Mouse (Mus musculus) embryonic facial prominence, embryonic 13.5 days (tissue): ENCODE results near the gene Ctbp1. TPM values are rescaled to one million over a fixed set of nuclear protein-coding genes. Genes with fewer than 3 reads are reported as not detected.

Experiments
- ATAC-seq: fragments of 200-750 bp; cut with Nextera tagmentation; 2 replicates; pipeline ENCODE4 v1.8.0; 2017; ENCODE audit warnings: low read depth; ENCODE audit not compliant: insufficient number of reproducible peaks, insufficient read depth, low FRiP score, low TSS enrichment
- H3K27ac ChIP-seq: fragments of 300-500 bp; sonication (generic); 2 replicates; pipeline ENCODE4 v1.5.1; 2015; ENCODE audit warnings: moderate library complexity, mild to moderate bottlenecking, inconsistent platforms
- H3K27me3 ChIP-seq: fragments of 300-500 bp; sonication (generic); 2 replicates; pipeline ENCODE4 v1.6.1; 2015; ENCODE audit warnings: mild to moderate bottlenecking, inconsistent platforms
- H3K36me3 ChIP-seq: fragments of 300-500 bp; sonication (generic); 2 replicates; pipeline ENCODE4 v1.6.1; 2015; ENCODE audit warnings: mild to moderate bottlenecking, inconsistent platforms
- H3K4me1 ChIP-seq: fragments of 300-500 bp; sonication (generic); 2 replicates; pipeline ENCODE4 v1.6.1; 2015; ENCODE audit warnings: inconsistent platforms
- H3K4me2 ChIP-seq: fragments of 300-500 bp; sonication (generic); 2 replicates; pipeline ENCODE4 v1.6.1; 2015; ENCODE audit warnings: moderate library complexity, mild to moderate bottlenecking, inconsistent platforms
- H3K4me3 ChIP-seq: fragments of 300-500 bp; sonication (generic); 2 replicates; pipeline ENCODE4 v1.5.1; 2015; ENCODE audit warnings: mild to moderate bottlenecking, inconsistent platforms
- H3K9ac ChIP-seq: fragments of 300-500 bp; sonication (generic); 2 replicates; pipeline ENCODE4 v1.6.1; 2015; ENCODE audit warnings: mild to moderate bottlenecking, inconsistent platforms
- H3K9me3 ChIP-seq: fragments of 300-500 bp; sonication (generic); 2 replicates; pipeline ENCODE4 v1.6.1; 2016; ENCODE audit warnings: inconsistent platforms
- WGBS: fragments of 180-500 bp; shearing (Covaris S2); methylation state at CpG from one replicate; pipeline ENCODE4 v1.1.7; 2015; ENCODE audit warnings: mixed read lengths; 5-methylcytosine and 5-hydroxymethylcytosine counted together
- polyA plus RNA-seq: library from polyadenylated mRNA; unstranded; fragments of >200 nt; fragmentation: Nextera tagmentation; extraction: Ambion mirVana; gene quantifications from 2 replicates; pipeline ENCODE4 v1.2.1, GENCODE M21; 2015

Gene Ctbp1
- polyA plus RNA-seq, result 326 and 350 TPM in 2 replicates

DNA sequence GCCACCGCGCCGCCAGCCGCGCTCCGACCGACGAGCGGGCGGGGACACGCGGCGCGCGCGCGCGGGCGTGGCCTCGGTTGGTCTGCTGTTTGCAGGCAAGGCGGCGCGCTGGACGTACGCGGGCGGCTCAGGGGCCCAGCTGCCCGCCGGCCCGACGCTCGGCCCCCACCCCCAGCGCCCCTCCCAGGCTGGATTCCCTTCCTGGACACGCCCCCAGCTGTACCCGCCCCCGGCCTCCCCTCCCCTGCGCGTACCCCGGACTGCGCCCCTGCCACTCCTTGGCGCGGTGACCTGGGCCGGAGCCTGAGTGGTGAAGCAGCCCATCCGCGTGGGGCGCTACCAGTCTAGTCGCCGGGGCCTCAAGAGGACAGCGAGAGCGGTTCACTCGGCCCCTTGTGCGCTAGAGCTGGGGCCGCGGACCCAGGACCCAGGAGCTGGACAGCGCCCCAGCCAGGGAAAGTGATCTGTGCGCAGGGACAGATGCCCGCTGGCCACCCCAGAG, at the start of gene Ctbp1:
TSS of gene Ctbp1 (minus strand) at position 42 of the 502 bp plus-strand sequence.
- H3K9ac ChIP-seq, result peak within 1 kb of the TSS; percentile 94
- H3K4me2 ChIP-seq, result peak within 1 kb of the TSS; percentile 91
- H3K27ac ChIP-seq, result peak within 1 kb of the TSS; percentile 96
- H3K27me3 ChIP-seq, result no peaks in the 10 kb centered on the region
- H3K4me3 ChIP-seq, result peak within 1 kb of the TSS; percentile 80
- peaks cover 15% of the 10 kb centered on the region for H3K36me3 ChIP-seq
- H3K4me1 ChIP-seq, result peaks cover 35% of the 10 kb centered on the region
- no peaks in the 10 kb centered on the region for H3K9me3 ChIP-seq
- WGBS, result under 1% methylated on average over 56 of the region's 57 CpGs
- ATAC-seq, result peak; percentile 88

DNA sequence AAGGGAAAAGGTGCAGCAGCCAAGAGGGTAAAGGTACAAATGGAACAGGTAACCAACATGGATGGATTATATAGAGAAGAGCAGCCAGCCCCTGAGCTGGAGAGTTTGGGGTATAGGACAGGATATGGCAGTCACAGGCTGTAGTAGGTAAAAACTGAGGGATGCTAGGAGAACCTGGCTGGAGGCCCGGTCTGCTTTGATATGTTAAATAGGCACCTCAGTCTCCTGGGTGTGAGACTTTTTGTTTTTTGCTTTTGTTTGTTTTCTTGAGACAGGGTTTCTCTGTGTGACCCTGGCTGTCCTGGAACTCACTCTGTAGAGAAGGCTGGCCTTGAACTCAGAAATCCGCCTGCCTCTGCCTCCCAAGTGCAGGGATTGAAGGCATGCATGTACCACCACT, 49.7 kb upstream of the Ctbp1 start:
- Histone ChIP-seq H3K9ac (no peak overlapping the region), H3K9me3 (no peaks in the 10 kb centered on the region), H3K4me1 (no peaks in the 10 kb centered on the region), H3K27me3 (no peaks in the 10 kb centered on the region), H3K27ac (no peak overlapping the region), H3K36me3 (no peaks in the 10 kb centered on the region), H3K4me3 (no peak overlapping the region), H3K4me2 (no peak overlapping the region)
- 51% methylated on average over 2 of the region's 2 CpGs for WGBS
- ATAC-seq, result no peak

DNA sequence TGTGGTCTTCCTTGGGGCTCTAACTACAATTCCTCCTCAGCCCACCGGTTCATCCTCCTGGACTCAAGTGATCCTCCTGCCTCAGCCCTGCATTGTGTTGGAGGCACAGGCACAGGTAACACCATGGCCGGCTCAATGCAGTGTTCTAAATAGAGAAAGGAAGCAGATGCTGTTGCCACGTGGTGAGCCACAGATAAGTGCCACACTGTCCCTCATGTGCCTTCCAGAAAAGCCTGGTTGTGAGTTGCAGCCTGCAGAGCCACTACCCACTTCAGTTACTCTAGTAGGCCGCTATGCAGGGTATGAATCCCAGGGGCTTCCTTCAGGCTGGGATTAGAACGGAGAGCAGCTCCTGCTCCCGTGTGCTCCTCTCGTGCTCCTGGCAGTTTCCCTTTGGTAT, 37.4 kb upstream of the Ctbp1 start:
- Histone ChIP-seq H3K4me3 (no peak overlapping the region), H3K4me1 (no peaks in the 10 kb centered on the region), H3K9me3 (no peaks in the 10 kb centered on the region), H3K36me3 (no peaks in the 10 kb centered on the region), H3K4me2 (no peak overlapping the region), H3K27ac (no peak overlapping the region), H3K27me3 (no peaks in the 10 kb centered on the region), H3K9ac (no peak overlapping the region)
- no peak for ATAC-seq
- 82% methylated on average over 7 of the region's 7 CpGs for WGBS

DNA sequence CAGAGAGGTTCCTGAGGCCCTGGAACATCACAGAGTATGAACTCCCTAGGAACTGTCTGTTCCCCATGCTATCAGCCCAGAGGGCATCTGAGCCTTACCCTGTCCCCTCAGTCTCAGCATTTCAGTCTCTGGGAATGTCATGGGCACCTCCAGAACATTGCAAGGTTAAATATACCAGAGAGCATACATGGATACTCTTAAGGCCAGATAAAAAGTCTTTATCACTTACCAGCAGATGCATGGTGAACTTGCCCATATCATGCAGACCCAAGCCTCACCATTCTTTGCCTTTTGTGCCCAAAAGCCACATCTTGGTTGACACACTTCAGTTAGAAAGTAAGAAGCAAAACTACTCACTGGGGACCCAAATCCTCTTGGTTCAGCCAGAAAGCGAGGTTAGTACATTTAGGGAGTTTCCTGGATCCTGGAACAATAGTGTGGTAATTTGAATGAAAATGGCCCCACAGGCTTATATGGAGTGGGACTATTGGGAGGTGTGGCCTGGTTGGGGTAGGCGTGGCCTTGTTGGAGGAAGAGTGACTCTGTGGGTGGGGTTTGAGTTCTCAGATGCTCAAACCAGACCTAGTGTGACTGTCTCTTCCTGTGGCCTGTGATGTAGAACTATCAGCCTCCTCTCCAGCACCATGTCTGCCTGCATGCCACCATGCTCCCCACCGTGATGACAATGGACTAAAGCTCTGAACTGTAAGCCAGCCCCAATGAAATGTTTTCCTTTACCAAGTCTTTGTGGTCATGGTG, 36.1 kb upstream of the Ctbp1 start:
- Histone ChIP-seq H3K9me3 (no peaks in the 10 kb centered on the region), H3K27ac (no peak overlapping the region), H3K4me3 (no peak overlapping the region), H3K9ac (no peak overlapping the region), H3K27me3 (no peaks in the 10 kb centered on the region), H3K36me3 (no peaks in the 10 kb centered on the region), H3K4me2 (no peak overlapping the region), H3K4me1 (no peaks in the 10 kb centered on the region)
- no peak for ATAC-seq
- 62% methylated on average over 3 of the region's 3 CpGs for WGBS

DNA sequence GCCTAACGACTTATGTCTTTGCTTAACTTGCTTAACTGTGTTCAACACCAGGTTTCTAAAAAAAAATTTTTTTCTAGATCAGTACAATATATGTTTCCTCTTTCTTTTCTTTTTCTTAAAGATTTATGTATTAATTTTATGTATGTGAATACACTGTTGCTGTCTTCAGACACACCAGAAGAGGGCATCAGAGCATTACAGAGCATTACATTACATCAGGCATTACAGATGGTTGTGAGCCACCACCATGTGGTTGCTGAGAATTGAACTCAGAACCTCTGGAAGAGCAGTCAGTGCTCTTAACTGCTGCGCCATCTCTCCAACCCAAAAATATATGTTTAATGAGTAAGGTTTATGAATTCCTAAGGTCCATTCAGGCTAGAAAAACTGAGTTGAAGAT, 27.0 kb upstream of the Ctbp1 start:
- WGBS, result 81% methylated on average over 2 of the region's 2 CpGs

DNA sequence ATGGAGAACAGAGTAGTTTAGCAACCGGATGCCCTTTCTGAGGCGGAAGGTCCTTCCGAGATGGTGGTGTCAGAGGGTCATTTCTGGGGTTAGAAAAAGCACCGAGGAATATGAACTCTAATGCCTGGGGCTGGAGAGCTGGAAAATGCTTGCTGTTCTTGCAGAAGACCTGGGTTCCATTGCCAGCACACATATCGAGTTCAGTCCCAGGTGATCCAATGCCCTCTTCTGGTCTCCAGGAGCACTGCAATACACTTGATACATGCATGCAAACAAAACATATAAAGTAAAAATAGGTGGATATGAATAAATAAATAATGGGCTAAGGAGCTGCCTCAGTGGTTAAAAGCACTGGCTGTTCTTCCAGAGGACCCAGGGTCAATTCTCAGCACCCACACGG, 22.4 kb upstream of the Ctbp1 start:
- no peak for ATAC-seq
- Histone ChIP-seq H3K27me3 (peaks cover 4% of the 10 kb centered on the region; the same call in 1 of the 2 replicates), H3K9ac (no peak overlapping the region), H3K4me1 (peaks cover 6% of the 10 kb centered on the region; the same call in 1 of the 2 replicates), H3K27ac (no peak overlapping the region), H3K9me3 (no peaks in the 10 kb centered on the region), H3K36me3 (no peaks in the 10 kb centered on the region), H3K4me2 (no peak overlapping the region), H3K4me3 (no peak overlapping the region)
- WGBS, result 62% methylated on average over 6 of the region's 6 CpGs

More for the DNA sequence above, 27.0 kb upstream of the Ctbp1 start:
- Histone ChIP-seq H3K9ac (no peak overlapping the region), H3K4me2 (no peak overlapping the region), H3K9me3 (no peaks in the 10 kb centered on the region), H3K4me3 (no peak overlapping the region), H3K36me3 (no peaks in the 10 kb centered on the region), H3K27ac (no peak overlapping the region), H3K27me3 (no peaks in the 10 kb centered on the region), H3K4me1 (no peaks in the 10 kb centered on the region)
- no peak for ATAC-seq

DNA sequence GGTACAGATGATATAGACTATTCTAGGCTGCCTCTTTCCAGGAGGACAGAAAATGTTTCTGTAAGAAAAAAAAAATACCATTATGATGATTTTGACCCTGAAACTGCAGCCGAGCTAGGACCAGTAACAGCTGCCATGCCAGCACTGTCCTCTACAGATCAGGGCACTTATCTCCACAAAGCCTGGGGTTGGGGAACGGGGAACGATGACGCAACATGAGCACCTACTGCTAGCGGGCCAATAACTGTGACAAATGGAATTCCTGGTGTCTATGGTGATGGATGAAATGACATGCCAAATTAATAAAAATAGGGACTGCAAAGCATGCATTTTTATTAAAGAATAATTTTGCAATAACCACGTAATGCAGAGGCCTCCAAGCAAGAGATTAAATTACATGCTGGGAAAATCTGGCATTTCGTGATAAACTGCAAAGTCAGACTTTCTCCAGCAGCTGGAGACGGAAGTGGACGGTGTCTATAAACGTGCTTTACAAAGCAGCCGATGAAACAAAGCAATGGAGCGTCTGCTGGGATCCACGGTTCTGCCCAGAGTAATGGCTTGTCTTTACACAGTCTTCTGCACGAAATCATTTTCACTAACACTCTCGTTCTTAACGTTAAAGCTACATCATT, 19.1 kb upstream of the Ctbp1 start:
- H3K27ac ChIP-seq, result no peak overlapping the region
- WGBS, result 41% methylated on average over 16 of the region's 16 CpGs
- no peak for ATAC-seq

DNA sequence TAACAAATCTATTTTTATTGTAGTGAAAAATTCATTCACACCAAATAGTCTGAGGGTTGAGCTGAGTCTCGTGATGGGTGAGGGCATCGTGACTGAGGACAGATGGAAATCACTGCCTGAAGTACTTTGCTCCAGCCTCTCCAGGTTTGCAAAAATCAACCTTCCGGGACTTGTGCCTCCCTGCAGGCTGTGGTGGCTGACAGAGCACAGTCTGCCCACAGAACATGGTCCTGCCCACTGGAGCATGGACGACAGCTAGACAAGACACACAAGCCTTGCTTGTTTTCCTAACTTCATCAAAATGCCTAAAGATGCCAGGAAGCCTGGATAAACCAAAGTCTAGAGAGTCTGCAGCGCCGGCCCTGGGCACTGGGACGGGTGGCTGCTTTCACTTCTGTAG, 9.2 kb upstream of the Ctbp1 start:
- peaks cover 10% of the 10 kb centered on the region for H3K4me1 ChIP-seq
- H3K9ac ChIP-seq, result 0 out of 2 replicates have a peak overlapping the region, but pooled peaks have one; percentile 11
- H3K36me3 ChIP-seq, result no peaks in the 10 kb centered on the region
- no peak overlapping the region for H3K27ac ChIP-seq
- H3K4me2 ChIP-seq, result peak overlapping the region; percentile 4; the same call in 1 of the 2 replicates
- H3K9me3 ChIP-seq, result no peaks in the 10 kb centered on the region
- WGBS, result 62% methylated on average over 7 of the region's 7 CpGs
- H3K4me3 ChIP-seq, result no peak overlapping the region
- no peaks in the 10 kb centered on the region for H3K27me3 ChIP-seq
- ATAC-seq, result no peak

More for the DNA sequence above, 19.1 kb upstream of the Ctbp1 start:
- no peak overlapping the region for H3K4me3 ChIP-seq
- peaks cover 6% of the 10 kb centered on the region; the same call in 1 of the 2 replicates for H3K4me1 ChIP-seq
- no peaks in the 10 kb centered on the region for H3K9me3 ChIP-seq
- no peaks in the 10 kb centered on the region for H3K36me3 ChIP-seq
- no peak overlapping the region for H3K4me2 ChIP-seq
- H3K27me3 ChIP-seq, result peaks cover 4% of the 10 kb centered on the region; the same call in 1 of the 2 replicates
- no peak overlapping the region for H3K9ac ChIP-seq

DNA sequence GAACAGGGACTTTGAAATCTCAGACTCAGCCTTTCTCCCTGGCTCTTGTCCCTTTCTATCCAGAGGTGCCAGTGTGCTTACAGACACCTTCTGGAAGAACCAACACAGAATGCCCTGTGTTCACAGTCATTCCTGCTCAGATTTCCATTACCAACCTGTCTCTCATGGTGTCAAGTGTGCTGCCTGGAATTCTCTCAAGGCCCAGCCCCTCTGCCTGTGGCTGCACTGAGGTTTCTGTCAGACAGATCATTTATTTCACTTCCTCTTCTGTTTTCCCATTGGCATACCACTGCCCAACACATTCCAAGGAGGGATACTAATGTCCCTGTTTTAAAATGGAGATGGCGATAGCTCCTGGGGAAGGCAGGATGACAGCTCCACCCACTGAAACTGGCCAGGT, 6.6 kb upstream of the Ctbp1 start:
- Histone ChIP-seq H3K4me1 (peaks cover 10% of the 10 kb centered on the region), H3K4me2 (no peak overlapping the region), H3K9ac (no peak overlapping the region), H3K36me3 (no peaks in the 10 kb centered on the region), H3K27me3 (no peaks in the 10 kb centered on the region), H3K27ac (no peak overlapping the region), H3K9me3 (no peaks in the 10 kb centered on the region), H3K4me3 (no peak overlapping the region)
- ATAC-seq, result no peak
- 74% methylated on average over 1 of the region's 1 CpGs for WGBS

DNA sequence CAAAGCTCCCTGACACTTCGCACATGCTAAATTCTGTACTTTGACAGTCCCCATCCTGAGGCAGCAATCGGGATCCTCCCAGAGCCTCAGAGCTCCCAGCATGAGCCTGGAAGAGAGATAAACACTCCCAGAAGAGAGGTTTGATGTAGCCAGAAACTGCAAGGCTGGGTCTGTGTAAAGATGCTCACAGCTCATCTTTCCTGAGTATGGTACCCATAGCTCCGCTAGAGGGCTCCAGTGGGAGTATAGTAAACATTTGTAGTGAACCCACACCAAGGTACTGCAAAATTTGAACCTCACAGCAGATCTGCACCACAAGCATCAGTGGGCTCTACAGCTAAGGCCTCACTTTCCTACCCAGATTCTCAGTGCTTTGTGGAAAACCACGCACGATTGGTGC, 4.2 kb upstream of the Ctbp1 start:
- WGBS, result 54% methylated on average over 5 of the region's 5 CpGs
- H3K4me3 ChIP-seq, result no peak overlapping the region
- no peak for ATAC-seq
- peaks cover 6% of the 10 kb centered on the region for H3K4me1 ChIP-seq
- no peak overlapping the region for H3K4me2 ChIP-seq
- H3K27ac ChIP-seq, result no peak overlapping the region
- no peak overlapping the region for H3K9ac ChIP-seq
- H3K27me3 ChIP-seq, result no peaks in the 10 kb centered on the region
- H3K36me3 ChIP-seq, result no peaks in the 10 kb centered on the region
- H3K9me3 ChIP-seq, result no peaks in the 10 kb centered on the region

DNA sequence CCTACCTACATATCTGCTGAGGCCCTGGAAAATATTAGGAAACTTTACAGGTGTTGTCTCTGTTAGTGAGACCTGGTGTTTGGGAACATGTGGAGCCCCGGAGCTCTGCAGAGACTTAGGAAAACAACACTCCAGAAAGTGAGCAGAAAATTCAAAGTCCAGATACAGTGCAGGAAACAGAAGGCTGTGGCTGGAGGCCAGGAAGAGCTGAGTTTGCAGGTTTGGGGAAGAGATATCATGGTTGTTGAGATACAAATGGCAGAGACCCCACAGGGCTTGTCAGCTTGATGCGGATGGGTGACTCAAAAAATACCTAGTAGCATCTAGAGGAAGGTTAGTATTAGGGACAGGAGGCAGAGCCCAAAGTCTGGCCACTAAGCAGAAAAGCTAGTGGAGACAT, 2.5 kb upstream of the Ctbp1 start:
- no peak overlapping the region for H3K4me2 ChIP-seq
- H3K27me3 ChIP-seq, result no peaks in the 10 kb centered on the region
- H3K27ac ChIP-seq, result no peak overlapping the region
- peaks cover 8% of the 10 kb centered on the region for H3K36me3 ChIP-seq
- H3K4me1 ChIP-seq, result peaks cover 15% of the 10 kb centered on the region
- no peaks in the 10 kb centered on the region for H3K9me3 ChIP-seq
- H3K9ac ChIP-seq, result no peak overlapping the region
- no peak for ATAC-seq
- no peak overlapping the region for H3K4me3 ChIP-seq
- 84% methylated on average over 2 of the region's 2 CpGs for WGBS

DNA sequence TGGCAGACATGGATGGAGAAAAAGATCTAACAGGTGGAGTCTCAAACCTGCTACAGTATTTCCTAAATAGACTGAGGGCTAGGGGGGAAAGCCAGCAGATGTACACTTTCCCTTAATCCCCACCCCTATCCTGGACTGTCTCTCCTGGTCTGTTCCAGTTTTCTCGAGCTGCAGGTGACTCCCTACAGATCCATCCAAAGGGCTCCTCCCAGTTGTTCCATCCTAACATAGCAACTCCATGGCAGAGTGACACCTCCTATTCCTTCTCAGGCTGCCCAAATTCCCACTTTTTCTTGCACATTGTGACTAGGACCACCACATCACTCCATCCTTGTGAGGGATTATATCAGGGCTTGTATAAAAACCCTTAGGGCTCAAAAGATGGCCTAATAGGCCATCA, 960 bp upstream of the Ctbp1 start:
- Histone ChIP-seq H3K36me3 (peaks cover 12% of the 10 kb centered on the region), H3K27me3 (no peaks in the 10 kb centered on the region), H3K9me3 (no peaks in the 10 kb centered on the region), H3K27ac (no peak overlapping the region), H3K4me3 (peak overlapping the region; percentile 80), H3K4me1 (peaks cover 31% of the 10 kb centered on the region), H3K4me2 (peak overlapping the region; percentile 65), H3K9ac (no peak overlapping the region)
- 33% methylated on average over 1 of the region's 1 CpGs for WGBS
- ATAC-seq, result no peak
